Mouse (Mus musculus) G1E (cell line): ENCODE measurements around the gene Spp2.

Experiments used
- CTCF ChIP-seq: IDR thresholded peaks from 2 replicates; pipeline ENCODE4 v1.5.1; 2012; ENCODE audit warnings: low read depth, low read length, inconsistent platforms, mixed read lengths
- GATA2 ChIP-seq: IDR thresholded peaks from 2 replicates; pipeline ENCODE4 v1.6.1; 2012; ENCODE audit warnings: low read depth, low read length, inconsistent platforms, borderline replicate concordance

DNA sequence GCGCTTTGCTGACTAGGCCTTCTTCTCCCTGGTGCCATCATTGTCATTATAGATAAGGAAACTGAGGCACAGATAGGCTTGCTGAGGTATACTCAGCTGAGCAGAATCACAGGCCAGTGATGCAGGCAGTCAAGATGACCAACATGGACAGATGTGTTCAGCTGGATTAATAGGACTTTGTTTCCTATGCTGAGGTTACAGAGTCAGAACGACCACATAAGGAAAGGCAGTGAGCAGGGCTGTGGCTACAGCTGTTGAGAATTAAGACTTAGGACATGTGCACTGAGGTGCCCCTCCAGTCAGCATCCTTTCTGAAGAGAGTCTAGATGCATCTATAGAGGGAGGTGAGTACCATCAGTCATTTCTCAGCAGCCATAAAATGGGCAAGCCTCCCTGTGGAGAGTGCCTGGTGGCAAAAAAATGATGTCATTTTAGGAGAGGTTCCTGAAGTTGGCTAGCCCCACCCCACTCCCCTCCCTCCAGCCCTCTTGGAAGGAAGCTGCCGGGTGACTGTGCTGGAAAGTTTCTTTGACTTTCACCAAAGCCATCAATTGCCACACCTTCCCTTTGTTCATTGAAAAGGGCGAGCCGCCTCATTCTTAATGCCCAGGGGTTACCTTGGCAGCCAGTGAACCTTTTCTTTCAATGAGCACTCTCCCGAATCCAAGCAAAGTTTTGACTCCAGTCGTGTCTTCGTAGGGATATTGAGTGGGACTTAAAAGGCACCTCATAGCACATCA, 59.7 kb downstream of the Spp2 start:
- TF ChIP-seq CTCF (no peak), GATA2 (no peak)
